27 mouse cellular contexts compared by ENCODE assay signal in genomic region chr13:18988323-18988722, GRCm38 (mm10). TPM values are rescaled to one million over a fixed set of nuclear protein-coding genes. Genes with fewer than 3 reads are reported as not detected.
DNase-seq lines count a peak whose midpoint lies in the region; ATAC-seq and TF ChIP-seq lines count a peak whose summit lies in the region.
"Had no signal": no experiment of that assay in that cellular context is flagged by ENCODE, and none has a peak within 500 bp of the region (broad histone marks: within the 10 kb centered on the region; RNA-seq: fewer than 3 reads in every experiment).

No protein-coding gene starts in this region.

- H3K27me3 ChIP-seq in forebrain, embryonic 14.5 days (replicated peaks; ENCODE audit: control insufficient read depth, insufficient read depth, low read length): no peaks in the 10 kb centered on the region
- H3K27me3 ChIP-seq in forebrain, postnatal 0 days (ENCODE audit: insufficient read depth, low read length): no peaks in the 10 kb centered on the region
- H3K27me3 ChIP-seq in kidney, postnatal 0 days (ENCODE audit: insufficient read depth, low read length): no peaks in the 10 kb centered on the region
- no peaks in the 10 kb centered on the region for H3K27me3 ChIP-seq in hindbrain, postnatal 0 days (ENCODE audit: insufficient read depth, low read length)
- H3K27me3 ChIP-seq: heart, embryonic 13.5 days had no signal

- no peak overlapping the region for H3K4me2 ChIP-seq in forebrain, embryonic 14.5 days (ENCODE audit: low read length)
- no peak overlapping the region for H3K4me2 ChIP-seq in forebrain, postnatal 0 days (ENCODE audit: low read depth)
- no peak overlapping the region for H3K4me2 ChIP-seq in kidney, postnatal 0 days (ENCODE audit: low read length)
- no peak overlapping the region for H3K4me2 ChIP-seq in hindbrain, postnatal 0 days (ENCODE audit: low read depth, low read length)
- H3K4me2 ChIP-seq: heart, embryonic 13.5 days; hindbrain, embryonic 14.5 days had no signal

- no peak overlapping the region for H3K9ac ChIP-seq in forebrain, embryonic 14.5 days (ENCODE audit: low read length)
- no peak overlapping the region for H3K9ac ChIP-seq in forebrain, postnatal 0 days
- no peak overlapping the region for H3K9ac ChIP-seq in kidney, postnatal 0 days (ENCODE audit: low read depth, low read length)
- H3K9ac ChIP-seq in hindbrain, postnatal 0 days (replicated peaks; ENCODE audit: low read length): no peak overlapping the region
- H3K9ac ChIP-seq: heart, embryonic 13.5 days; hindbrain, embryonic 14.5 days had no signal

- WGBS in forebrain, embryonic 14.5 days: 72% methylated on average over 4 of the region's 4 CpGs
- WGBS in forebrain, postnatal 0 days: 50% methylated on average over 4 of the region's 4 CpGs
- 65% methylated on average over 4 of the region's 4 CpGs for WGBS in kidney, postnatal 0 days
- WGBS in hindbrain, postnatal 0 days: 51% methylated on average over 4 of the region's 4 CpGs

- ATAC-seq in forebrain, embryonic 14.5 days: no peak
- ATAC-seq in forebrain, postnatal 0 days: no peak
- ATAC-seq in kidney, postnatal 0 days (replicated peaks; ENCODE audit: low FRiP score, low read depth): no peak
- no peak for ATAC-seq in hindbrain, postnatal 0 days
- ATAC-seq: activated CD4-positive, CD25-positive, alpha-beta regulatory T cell, adult 4 months; CD4-positive, CD25-positive, alpha-beta regulatory T cell, adult 4 months; intestine, postnatal 0 days had no signal

- H3K4me1 ChIP-seq in forebrain, embryonic 14.5 days (ENCODE audit: control insufficient read depth, insufficient read depth, low read length): no peaks in the 10 kb centered on the region
- H3K4me1 ChIP-seq in forebrain, postnatal 0 days (ENCODE audit: insufficient read depth): no peaks in the 10 kb centered on the region
- H3K4me1 ChIP-seq in kidney, postnatal 0 days (replicated peaks; ENCODE audit: insufficient read depth, low read length): no peaks in the 10 kb centered on the region
- no peaks in the 10 kb centered on the region for H3K4me1 ChIP-seq in hindbrain, postnatal 0 days (ENCODE audit: insufficient read depth, low read length)

- peak; percentile 7 for DNase-seq in forebrain, embryonic 14.5 days (ENCODE audit: low spot score)
- no peak for DNase-seq in forebrain, postnatal 0 days
- DNase-seq in kidney, postnatal 0 days (ENCODE audit: low spot score): peak; percentile 1
- no peak for DNase-seq in kidney, adult 11 months
- peak; percentile 39 for DNase-seq in Muller cell, postnatal 12 days (ENCODE audit: inconsistent ontology term)
- peak; percentile 51 for DNase-seq in brain, adult 2 months (ENCODE audit: low read depth, low spot score)
- no peak for DNase-seq in hindbrain, postnatal 0 days (ENCODE audit: low spot score)
- DNase-seq: adrenal gland, adult 8-10 months; adrenal gland, postnatal 25 days; cerebellum, adult 11-12 months; cerebellum, adult 9-10 months; cerebellum, postnatal 14 days; gastrocnemius, postnatal 25 days; heart, adult 2 months; heart, postnatal 14 days; heart, postnatal 4 days; kidney, adult 8-10 months had no signal

- no peak overlapping the region for H3K4me3 ChIP-seq in forebrain, embryonic 14.5 days (ENCODE audit: low read depth, low read length)
- H3K4me3 ChIP-seq in forebrain, postnatal 0 days (ENCODE audit: low read depth, low read length): no peak overlapping the region
- no peak overlapping the region for H3K4me3 ChIP-seq in kidney, postnatal 0 days (replicated peaks; ENCODE audit: low read depth, low read length)
- H3K4me3 ChIP-seq in hindbrain, postnatal 0 days (ENCODE audit: low read length): no peak overlapping the region
- H3K4me3 ChIP-seq: forebrain, embryonic 10.5 days; heart, adult 2 months; heart, embryonic 10.5 days; heart, embryonic 13.5 days had no signal

- no peak overlapping the region for H3K27ac ChIP-seq in forebrain, embryonic 14.5 days (ENCODE audit: low read depth, low read length)
- H3K27ac ChIP-seq in forebrain, postnatal 0 days (ENCODE audit: low read depth, low read length): no peak overlapping the region
- H3K27ac ChIP-seq in kidney, postnatal 0 days: no peak overlapping the region
- no peak overlapping the region for H3K27ac ChIP-seq in hindbrain, postnatal 0 days
- H3K27ac ChIP-seq: forebrain, embryonic 10.5 days; heart, adult 2 months; heart, embryonic 10.5 days; heart, embryonic 13.5 days; hindbrain, embryonic 14.5 days had no signal

- H3K36me3 ChIP-seq in forebrain, embryonic 14.5 days (ENCODE audit: control insufficient read depth, insufficient read depth, low read length): no peaks in the 10 kb centered on the region
- H3K36me3 ChIP-seq in forebrain, postnatal 0 days (ENCODE audit: insufficient read depth): no peaks in the 10 kb centered on the region
- no peaks in the 10 kb centered on the region for H3K36me3 ChIP-seq in kidney, postnatal 0 days (ENCODE audit: insufficient read depth, low read length)
- H3K36me3 ChIP-seq in hindbrain, postnatal 0 days (ENCODE audit: insufficient read depth, low read length): no peaks in the 10 kb centered on the region
- H3K36me3 ChIP-seq: forebrain, embryonic 10.5 days; heart, embryonic 10.5 days; heart, embryonic 13.5 days had no signal

- TF ChIP-seq CTCF in forebrain, postnatal 0 days (IDR thresholded peaks at IDR 0.05; ENCODE audit: low read depth): no peak
- no peak for TF ChIP-seq CTCF in kidney, postnatal 0 days (IDR thresholded peaks at IDR 0.05; ENCODE audit: low read depth)
- no peak for TF ChIP-seq CTCF in hindbrain, postnatal 0 days (IDR thresholded peaks at IDR 0.05; ENCODE audit: low read depth)

- H3K9me3 ChIP-seq in forebrain, embryonic 14.5 days (replicated peaks; ENCODE audit: control insufficient read depth, low read length): no peaks in the 10 kb centered on the region
- H3K9me3 ChIP-seq in forebrain, postnatal 0 days (ENCODE audit: low read length): no peaks in the 10 kb centered on the region
- H3K9me3 ChIP-seq in kidney, postnatal 0 days (replicated peaks; ENCODE audit: low read length): no peaks in the 10 kb centered on the region
- no peaks in the 10 kb centered on the region for H3K9me3 ChIP-seq in hindbrain, postnatal 0 days (ENCODE audit: low read length)
- H3K9me3 ChIP-seq: forebrain, embryonic 10.5 days; heart, embryonic 10.5 days had no signal

RNA-seq across cellular contexts. Expression of gene Amph, which starts 40.3 kb away (rescaled TPM):
- polyA plus RNA-seq in forebrain, embryonic 14.5 days (2014; fragmentation: Nextera tagmentation; extraction: Ambion mirVana): 35.1 and 39.9 TPM in 2 replicates
- total RNA-seq in forebrain, postnatal 0 days (2014; rRNA removed): 113 and 118 TPM in 2 replicates
- polyA plus RNA-seq in forebrain, postnatal 0 days (2015; fragmentation: Nextera tagmentation; extraction: Ambion mirVana): 55.8 and 67.8 TPM in 2 replicates
- 6.8 and 7.2 TPM in 2 replicates for polyA plus RNA-seq in kidney, postnatal 0 days (2015; fragmentation: Nextera tagmentation; extraction: Ambion mirVana)
- 110 and 114 TPM in 2 replicates for total RNA-seq in hindbrain, postnatal 0 days (2014; rRNA removed)
- 65.1 TPM in 2 replicates for polyA plus RNA-seq in hindbrain, postnatal 0 days (2015; fragmentation: Nextera tagmentation; extraction: Ambion mirVana)
- total RNA-seq: granulocyte monocyte progenitor cell, adult 5-6 weeks; MEL had no signal
- polyA plus RNA-seq: C2C12 had no signal

Comparison
In these comparisons a context has a peak if more than half of its experiments do, and no peak if none do; other contexts are left out.
1. DNase-seq: peak in forebrain, embryonic 14.5 days (single experiment), kidney, postnatal 0 days (single experiment), Muller cell, postnatal 12 days (single experiment) and brain, adult 2 months (single experiment); none in forebrain, postnatal 0 days (single experiment), kidney, adult 11 months (single experiment) and hindbrain, postnatal 0 days (single experiment).